Mouse (Mus musculus): ENCODE measurements around the gene Kif13a. TPM values are rescaled to one million over a fixed set of nuclear protein-coding genes. Genes with fewer than 3 reads are reported as not detected.

Gene Kif13a
- polyA plus RNA-seq (2015; fragmentation: Nextera tagmentation; extraction: Ambion mirVana): 8.1 and 10.1 TPM in 2 replicates

DNA sequence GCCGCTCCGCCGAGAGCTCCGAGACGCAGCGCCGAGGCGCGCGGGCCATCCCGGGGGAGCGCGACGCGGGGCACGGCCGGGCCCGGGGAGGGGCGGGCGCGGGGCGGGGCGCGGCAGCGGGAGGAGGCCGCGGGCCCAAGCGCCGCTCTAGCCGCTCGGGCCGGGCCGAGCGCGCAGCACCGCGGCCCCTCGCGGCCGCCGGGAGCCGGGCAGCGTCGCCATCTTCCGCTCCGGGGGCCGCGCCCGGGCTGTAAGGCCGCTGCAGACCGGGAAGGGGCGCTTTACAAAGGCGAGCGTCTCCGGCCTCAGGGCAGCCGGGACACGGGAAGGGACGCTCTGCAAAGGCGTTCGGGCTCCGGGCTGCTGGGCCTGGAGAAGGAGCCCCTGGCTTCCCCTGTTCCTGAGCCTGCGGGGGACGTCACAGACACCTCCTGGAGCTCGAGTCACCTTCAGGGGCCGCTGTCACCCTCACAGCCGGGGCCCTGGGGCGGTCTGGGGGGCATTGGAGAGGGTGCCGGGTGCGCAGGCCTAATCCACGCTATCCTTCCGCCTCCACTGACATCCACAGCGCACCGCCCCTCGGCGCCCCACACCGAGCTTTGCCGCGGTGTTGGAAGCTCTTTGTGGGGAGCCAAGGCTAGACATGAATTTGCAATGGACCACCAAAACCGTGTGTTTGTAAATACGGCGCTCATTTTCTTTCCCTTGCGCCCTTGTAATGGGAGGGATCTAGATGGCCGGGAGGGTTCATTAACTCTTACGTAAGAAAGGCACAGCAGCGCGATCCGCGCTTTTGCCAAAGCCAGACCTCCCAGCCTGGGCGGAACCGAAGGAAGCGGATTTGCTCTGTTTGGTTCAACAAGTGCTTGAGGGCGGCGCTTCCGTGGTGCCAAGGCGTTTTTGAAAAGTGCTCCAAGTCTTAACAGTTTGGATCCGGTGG is at the start of gene Kif13a:
Gene Kif13a, minus strand, starts transcription at position 149 of the 940 bp plus-strand sequence.
- peaks cover 24% of the 10 kb centered on the region for H3K4me1 ChIP-seq (ENCODE audit: insufficient read depth, low read length)
- peak within 1 kb of the TSS; percentile 97 for H3K27ac ChIP-seq (ENCODE audit: low read length)
- peak; percentile 89 for ATAC-seq (ENCODE audit: low FRiP score, low TSS enrichment)
- H3K9me3 ChIP-seq (ENCODE audit: low read length): no peaks in the 10 kb centered on the region
- H3K9ac ChIP-seq (replicated peaks; ENCODE audit: low read length): peak within 1 kb of the TSS; percentile 90
- H3K4me2 ChIP-seq (replicated peaks; ENCODE audit: low read depth, low read length): peak within 1 kb of the TSS; percentile 88
- WGBS: under 1% methylated on average over 72 of the region's 96 CpGs
- H3K27me3 ChIP-seq (ENCODE audit: insufficient read depth, low read length): peaks cover 8% of the 10 kb centered on the region
- peak within 1 kb of the TSS; percentile 84 for H3K4me3 ChIP-seq (ENCODE audit: low read length)
- no peaks in the 10 kb centered on the region for H3K36me3 ChIP-seq (ENCODE audit: insufficient read depth, low read length)

DNA sequence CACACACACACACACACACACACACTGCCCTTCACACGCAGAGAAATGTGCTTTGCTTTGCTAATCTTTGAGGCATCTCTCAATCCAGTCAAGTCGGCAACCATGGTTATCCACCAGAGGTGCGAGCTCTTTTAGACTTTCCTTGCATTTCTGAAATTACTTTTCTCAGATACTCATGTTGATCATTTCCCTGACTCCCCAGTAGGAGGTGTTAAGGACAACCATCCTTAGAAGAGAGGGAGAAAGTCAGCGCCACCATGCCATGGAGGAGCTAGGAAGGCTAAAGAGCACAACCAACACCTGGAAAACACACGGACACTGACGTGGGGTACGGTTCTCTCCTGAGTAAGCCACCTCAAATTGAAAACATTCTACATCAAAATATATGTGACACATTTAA is 46.9 kb upstream of the Kif13a start:
- no peak overlapping the region for H3K4me3 ChIP-seq (ENCODE audit: low read length)
- H3K4me2 ChIP-seq (replicated peaks; ENCODE audit: low read depth, low read length): no peak overlapping the region
- no peak overlapping the region for H3K9ac ChIP-seq (replicated peaks; ENCODE audit: low read length)
- no peak overlapping the region for H3K27ac ChIP-seq (ENCODE audit: low read length)
- no peaks in the 10 kb centered on the region for H3K27me3 ChIP-seq (ENCODE audit: insufficient read depth, low read length)
- H3K4me1 ChIP-seq (ENCODE audit: insufficient read depth, low read length): peaks cover 8% of the 10 kb centered on the region; the same call in 1 of the 2 replicates
- no peaks in the 10 kb centered on the region for H3K36me3 ChIP-seq (ENCODE audit: insufficient read depth, low read length)
- no peaks in the 10 kb centered on the region for H3K9me3 ChIP-seq (ENCODE audit: low read length)
- ATAC-seq (ENCODE audit: low FRiP score, low TSS enrichment): no peak
- WGBS: 88% methylated on average over 7 of the region's 7 CpGs

DNA sequence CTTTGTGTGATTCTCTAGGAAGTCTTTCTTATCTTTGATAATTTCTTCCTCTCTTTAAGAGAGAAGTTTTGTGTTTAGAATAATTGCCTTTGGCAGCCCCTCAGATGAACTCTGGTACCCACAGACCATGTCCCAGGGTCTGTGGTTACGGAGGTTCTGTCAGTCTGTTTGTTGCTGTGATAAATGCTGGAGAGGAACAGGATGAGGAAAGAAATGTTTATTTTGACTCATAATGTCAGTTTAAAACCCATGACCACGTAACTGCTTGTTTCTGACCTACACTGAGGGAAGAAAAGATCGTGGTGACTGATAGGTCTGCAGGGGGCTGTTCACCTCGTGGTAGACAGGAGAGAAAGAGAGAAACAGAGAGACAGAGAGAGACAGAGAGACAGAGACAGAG is 46.3 kb upstream of the Kif13a start:
- no peak for ATAC-seq (ENCODE audit: low FRiP score, low TSS enrichment)
- Histone ChIP-seq H3K36me3 (ENCODE audit: insufficient read depth, low read length) (no peaks in the 10 kb centered on the region), H3K4me3 (ENCODE audit: low read length) (no peak overlapping the region), H3K4me1 (ENCODE audit: insufficient read depth, low read length) (peaks cover 8% of the 10 kb centered on the region; the same call in 1 of the 2 replicates), H3K27ac (ENCODE audit: low read length) (no peak overlapping the region), H3K9me3 (ENCODE audit: low read length) (no peaks in the 10 kb centered on the region), H3K27me3 (ENCODE audit: insufficient read depth, low read length) (no peaks in the 10 kb centered on the region), H3K9ac (replicated peaks; ENCODE audit: low read length) (no peak overlapping the region), H3K4me2 (replicated peaks; ENCODE audit: low read depth, low read length) (no peak overlapping the region)
- 33% methylated on average over 4 of the region's 4 CpGs for WGBS

DNA sequence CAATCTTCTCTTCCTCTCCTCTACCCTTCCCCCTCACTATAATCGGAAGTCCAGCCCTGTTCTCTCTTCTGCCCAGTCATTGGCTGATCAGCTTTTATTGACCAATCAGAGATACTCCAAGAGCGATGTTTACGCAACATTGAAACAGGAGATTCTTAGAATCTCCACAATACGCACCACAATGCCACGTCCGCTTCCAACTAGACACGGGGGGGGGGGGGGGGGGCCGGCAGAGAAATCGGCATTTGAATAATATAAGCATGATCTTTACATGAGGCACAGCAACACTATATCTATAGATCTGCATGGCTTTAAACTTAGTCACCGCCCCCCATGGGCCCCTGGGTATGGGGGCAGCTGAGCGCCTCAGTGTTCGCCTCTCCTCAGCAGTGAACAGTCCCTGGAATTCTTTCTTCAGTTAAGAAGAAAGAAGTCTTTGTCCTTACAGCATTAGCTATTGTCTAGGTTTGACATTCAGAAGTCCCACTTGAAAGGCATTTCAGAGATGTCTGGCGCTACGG is 45.4 kb upstream of the Kif13a start:
- Histone ChIP-seq H3K9ac (replicated peaks; ENCODE audit: low read length) (no peak overlapping the region), H3K27ac (ENCODE audit: low read length) (no peak overlapping the region), H3K4me3 (ENCODE audit: low read length) (no peak overlapping the region), H3K36me3 (ENCODE audit: insufficient read depth, low read length) (no peaks in the 10 kb centered on the region), H3K4me2 (replicated peaks; ENCODE audit: low read depth, low read length) (no peak overlapping the region), H3K27me3 (ENCODE audit: insufficient read depth, low read length) (no peaks in the 10 kb centered on the region), H3K4me1 (ENCODE audit: insufficient read depth, low read length) (peaks cover 7% of the 10 kb centered on the region; the same call in 1 of the 2 replicates), H3K9me3 (ENCODE audit: low read length) (no peaks in the 10 kb centered on the region)
- WGBS: 67% methylated on average over 14 of the region's 14 CpGs
- no peak for ATAC-seq (ENCODE audit: low FRiP score, low TSS enrichment)

DNA sequence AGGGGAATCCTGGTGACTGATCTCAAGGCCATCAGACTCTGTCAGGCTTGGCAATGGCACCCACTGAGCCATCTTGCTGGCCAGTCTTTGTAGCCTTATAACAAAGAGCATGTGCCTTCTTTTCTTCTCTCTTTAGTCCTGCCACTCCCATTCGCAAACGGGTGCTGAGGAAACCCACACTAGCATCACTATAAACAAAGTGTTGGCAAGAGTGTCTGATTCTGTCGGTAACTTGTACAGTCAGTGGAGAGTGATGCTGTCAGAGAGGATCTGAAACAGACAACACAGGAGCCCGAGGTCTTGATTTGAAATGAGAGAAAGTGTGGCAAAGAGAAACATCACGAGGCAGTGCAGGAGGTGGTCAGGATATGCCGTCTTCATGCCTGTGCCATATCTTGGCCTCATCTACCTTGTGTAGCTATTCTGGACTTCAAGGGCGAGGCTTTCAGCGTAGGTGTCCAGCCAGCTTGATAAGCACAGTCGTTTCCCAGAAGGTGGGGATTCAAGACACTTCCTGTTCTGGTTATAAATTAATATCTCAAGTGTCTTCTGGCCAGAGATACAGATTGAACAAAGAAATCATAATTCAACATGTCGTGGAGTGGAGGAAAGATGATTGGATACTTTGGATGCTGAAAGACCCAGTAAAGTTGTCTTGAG is 40.7 kb upstream of the Kif13a start:
- H3K4me1 ChIP-seq (ENCODE audit: insufficient read depth, low read length): peaks cover 13% of the 10 kb centered on the region
- H3K9me3 ChIP-seq (ENCODE audit: low read length): no peaks in the 10 kb centered on the region
- no peak overlapping the region for H3K27ac ChIP-seq (ENCODE audit: low read length)
- no peak overlapping the region for H3K4me2 ChIP-seq (replicated peaks; ENCODE audit: low read depth, low read length)
- ATAC-seq (ENCODE audit: low FRiP score, low TSS enrichment): no peak
- WGBS: 73% methylated on average over 10 of the region's 10 CpGs
- H3K36me3 ChIP-seq (ENCODE audit: insufficient read depth, low read length): no peaks in the 10 kb centered on the region
- no peak overlapping the region for H3K9ac ChIP-seq (replicated peaks; ENCODE audit: low read length)
- no peak overlapping the region for H3K4me3 ChIP-seq (ENCODE audit: low read length)
- H3K27me3 ChIP-seq (ENCODE audit: insufficient read depth, low read length): no peaks in the 10 kb centered on the region

DNA sequence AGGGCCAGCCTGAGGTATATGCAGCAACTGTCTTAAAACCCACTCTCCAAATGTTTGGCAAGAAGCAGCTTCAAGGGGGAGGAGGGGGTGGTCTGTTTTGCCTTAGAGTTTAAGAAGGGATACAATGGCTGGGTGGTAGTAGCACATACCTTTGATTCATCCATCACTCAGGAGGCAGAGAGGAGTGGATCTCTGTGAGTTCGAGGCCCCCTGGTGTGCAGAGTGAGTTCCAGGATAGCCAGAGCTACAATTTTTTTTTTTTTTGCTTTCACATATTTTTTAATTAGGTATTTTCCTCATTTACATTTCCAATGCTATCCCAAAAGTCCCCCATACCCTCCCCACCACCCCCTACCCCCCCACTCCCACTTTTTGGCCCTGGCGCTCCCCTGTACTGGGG is 39.0 kb upstream of the Kif13a start:
- Histone ChIP-seq H3K4me3 (ENCODE audit: low read length) (no peak overlapping the region), H3K9ac (replicated peaks; ENCODE audit: low read length) (no peak overlapping the region), H3K4me2 (replicated peaks; ENCODE audit: low read depth, low read length) (no peak overlapping the region), H3K36me3 (ENCODE audit: insufficient read depth, low read length) (no peaks in the 10 kb centered on the region), H3K27me3 (ENCODE audit: insufficient read depth, low read length) (no peaks in the 10 kb centered on the region), H3K4me1 (ENCODE audit: insufficient read depth, low read length) (peaks cover 15% of the 10 kb centered on the region), H3K27ac (ENCODE audit: low read length) (no peak overlapping the region), H3K9me3 (ENCODE audit: low read length) (peaks cover 6% of the 10 kb centered on the region; the same call in 1 of the 2 replicates)
- 89% methylated on average over 2 of the region's 2 CpGs for WGBS
- ATAC-seq (ENCODE audit: low FRiP score, low TSS enrichment): no peak

DNA sequence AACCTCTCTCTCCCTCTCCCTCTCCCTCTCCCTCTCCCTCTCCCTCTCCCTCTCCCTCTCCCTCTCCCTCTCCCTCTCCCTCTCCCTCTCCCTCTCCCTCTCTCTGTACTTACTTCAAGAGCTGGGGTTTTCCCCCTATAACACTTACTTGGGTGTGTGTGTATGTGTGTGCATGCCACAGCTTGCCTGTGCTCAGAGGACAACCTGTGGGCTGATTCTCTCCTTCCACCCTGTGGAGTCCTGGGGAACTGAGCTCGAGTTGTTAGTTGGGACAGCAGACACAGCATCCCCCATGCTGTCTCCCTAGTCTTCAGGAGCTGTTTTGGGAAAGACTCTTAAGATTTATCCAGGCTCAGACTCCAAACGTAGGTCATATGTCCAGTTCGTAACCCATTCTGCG is 37.6 kb upstream of the Kif13a start:
- no peak for ATAC-seq (ENCODE audit: low FRiP score, low TSS enrichment)
- no peaks in the 10 kb centered on the region for H3K27me3 ChIP-seq (ENCODE audit: insufficient read depth, low read length)
- no peaks in the 10 kb centered on the region for H3K36me3 ChIP-seq (ENCODE audit: insufficient read depth, low read length)
- no peak overlapping the region for H3K27ac ChIP-seq (ENCODE audit: low read length)
- H3K4me1 ChIP-seq (ENCODE audit: insufficient read depth, low read length): peaks cover 15% of the 10 kb centered on the region
- H3K4me2 ChIP-seq (replicated peaks; ENCODE audit: low read depth, low read length): no peak overlapping the region
- 61% methylated on average over 4 of the region's 4 CpGs for WGBS
- H3K9me3 ChIP-seq (ENCODE audit: low read length): peaks cover 6% of the 10 kb centered on the region; the same call in 1 of the 2 replicates
- H3K4me3 ChIP-seq (ENCODE audit: low read length): no peak overlapping the region
- no peak overlapping the region for H3K9ac ChIP-seq (replicated peaks; ENCODE audit: low read length)

DNA sequence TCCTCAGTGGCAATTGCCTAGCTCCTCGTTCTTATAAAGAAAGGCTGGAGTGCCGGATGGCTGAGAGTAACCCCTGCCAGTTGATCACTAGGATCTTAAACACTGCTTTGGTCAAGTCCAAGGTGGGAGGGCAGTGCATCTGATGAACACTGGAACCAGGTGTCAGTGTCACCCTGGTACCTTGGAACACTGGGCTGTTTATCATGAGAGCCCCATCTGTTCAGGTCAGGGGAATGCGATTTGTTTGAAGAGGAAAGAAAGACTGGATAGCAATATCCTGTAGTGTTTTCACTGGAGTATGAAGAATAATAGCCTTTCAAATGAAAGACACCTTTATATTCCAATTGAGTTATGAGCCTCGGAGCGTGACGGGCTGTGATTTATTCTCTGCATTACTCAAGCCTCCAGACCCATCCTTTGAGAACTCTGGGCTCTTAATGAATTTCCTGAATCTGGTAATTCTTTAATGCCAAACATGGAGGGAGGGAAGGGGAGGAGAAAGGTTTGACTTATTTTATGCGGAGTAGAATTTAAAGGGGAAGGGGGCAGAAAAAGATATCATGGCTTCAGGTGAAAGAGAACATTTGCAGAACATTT is 31.3 kb upstream of the Kif13a start:
- no peak overlapping the region for H3K27ac ChIP-seq (ENCODE audit: low read length)
- no peak overlapping the region for H3K4me3 ChIP-seq (ENCODE audit: low read length)
- no peak overlapping the region for H3K9ac ChIP-seq (replicated peaks; ENCODE audit: low read length)
- no peak for ATAC-seq (ENCODE audit: low FRiP score, low TSS enrichment)
- H3K4me1 ChIP-seq (ENCODE audit: insufficient read depth, low read length): peaks cover 16% of the 10 kb centered on the region
- H3K9me3 ChIP-seq (ENCODE audit: low read length): peaks cover 6% of the 10 kb centered on the region; the same call in 1 of the 2 replicates
- no peaks in the 10 kb centered on the region for H3K36me3 ChIP-seq (ENCODE audit: insufficient read depth, low read length)
- no peak overlapping the region for H3K4me2 ChIP-seq (replicated peaks; ENCODE audit: low read depth, low read length)
- WGBS: 11% methylated on average over 7 of the region's 7 CpGs
- H3K27me3 ChIP-seq (ENCODE audit: insufficient read depth, low read length): no peaks in the 10 kb centered on the region

DNA sequence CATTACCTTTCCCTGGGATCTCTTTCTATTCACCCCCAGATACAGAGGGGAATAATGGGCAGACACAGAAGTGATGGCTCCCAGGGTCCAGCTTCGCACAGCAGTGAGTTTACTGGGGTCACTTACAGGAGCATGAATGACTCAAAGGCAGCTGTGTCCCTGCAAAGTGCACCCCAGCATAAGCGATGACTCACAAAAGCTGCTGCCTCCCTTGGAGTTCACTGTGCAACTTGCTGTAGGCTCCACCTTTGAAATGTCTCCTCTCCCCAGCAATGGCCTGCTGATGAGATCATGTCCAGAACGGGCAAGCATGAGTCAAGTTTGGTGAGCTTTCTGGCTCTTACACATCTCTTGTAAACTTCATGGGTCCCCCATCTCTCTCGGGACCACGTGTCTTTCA is 29.5 kb upstream of the Kif13a start:
- Histone ChIP-seq H3K27me3 (ENCODE audit: insufficient read depth, low read length) (0 out of 2 replicates have a peak, but pooled peaks cover 2% of the 10 kb centered on the region), H3K9ac (replicated peaks; ENCODE audit: low read length) (no peak overlapping the region), H3K4me3 (ENCODE audit: low read length) (no peak overlapping the region), H3K4me1 (ENCODE audit: insufficient read depth, low read length) (peaks cover 8% of the 10 kb centered on the region), H3K27ac (ENCODE audit: low read length) (no peak overlapping the region), H3K36me3 (ENCODE audit: insufficient read depth, low read length) (no peaks in the 10 kb centered on the region), H3K4me2 (replicated peaks; ENCODE audit: low read depth, low read length) (no peak overlapping the region), H3K9me3 (ENCODE audit: low read length) (no peaks in the 10 kb centered on the region)
- no peak for ATAC-seq (ENCODE audit: low FRiP score, low TSS enrichment)
- 88% methylated on average over 5 of the region's 5 CpGs for WGBS

Measured in kidney, embryonic 16.5 days (tissue).